Mouse (Mus musculus): ENCODE results near the gene Fam196b.

Fam196b gene

GRCm38 (mm10) chr11:34311717-34312116, 2.9 kb upstream of the Fam196b start:
- no peak for TF ChIP-seq GATA4 (IDR thresholded peaks at IDR 0.05; ENCODE audit: insufficient replicate concordance, low read length)

- TF ChIP-seq GATA4 (IDR thresholded peaks at IDR 0.05; ENCODE audit: insufficient replicate concordance, low read length): no peak
Observed at GRCm38 (mm10) chr11:34312208-34312607, 2.4 kb upstream of the Fam196b start.

GRCm38 (mm10) chr11:34315383-34315782, 761 bp downstream of the Fam196b start:
- TF ChIP-seq GATA4 (IDR thresholded peaks at IDR 0.05; ENCODE audit: insufficient replicate concordance, low read length): no peak

- no peak for TF ChIP-seq GATA4 (IDR thresholded peaks at IDR 0.05; ENCODE audit: insufficient replicate concordance, low read length)
Observed at GRCm38 (mm10) chr11:34316176-34316575, 1.6 kb downstream of the Fam196b start.

GRCm38 (mm10) chr11:34317001-34317400, 2.4 kb downstream of the Fam196b start:
- TF ChIP-seq GATA4 (IDR thresholded peaks at IDR 0.05; ENCODE audit: insufficient replicate concordance, low read length): no peak

- TF ChIP-seq GATA4 (IDR thresholded peaks at IDR 0.05; ENCODE audit: insufficient replicate concordance, low read length): no peak
Observed at GRCm38 (mm10) chr11:34319282-34319681, 4.7 kb downstream of the Fam196b start.

GRCm38 (mm10) chr11:34323664-34324063, 9.0 kb downstream of the Fam196b start:
- no peak for TF ChIP-seq GATA4 (IDR thresholded peaks at IDR 0.05; ENCODE audit: insufficient replicate concordance, low read length)

- TF ChIP-seq GATA4 (IDR thresholded peaks at IDR 0.05; ENCODE audit: insufficient replicate concordance, low read length): no peak
Observed at GRCm38 (mm10) chr11:34332344-34333031, 17.9 kb downstream of the Fam196b start.

GRCm38 (mm10) chr11:34337907-34338306, 23.3 kb downstream of the Fam196b start:
- TF ChIP-seq GATA4 (IDR thresholded peaks at IDR 0.05; ENCODE audit: insufficient replicate concordance, low read length): no peak

GRCm38 (mm10) chr11:34339693-34340092, 25.1 kb downstream of the Fam196b start:
- no peak for TF ChIP-seq GATA4 (IDR thresholded peaks at IDR 0.05; ENCODE audit: insufficient replicate concordance, low read length)

GRCm38 (mm10) chr11:34343742-34344307, 29.2 kb downstream of the Fam196b start:
- TF ChIP-seq GATA4 (IDR thresholded peaks at IDR 0.05; ENCODE audit: insufficient replicate concordance, low read length): no peak

GRCm38 (mm10) chr11:34344310-34344709, 29.7 kb downstream of the Fam196b start:
- no peak for TF ChIP-seq GATA4 (IDR thresholded peaks at IDR 0.05; ENCODE audit: insufficient replicate concordance, low read length)

- no peak for TF ChIP-seq GATA4 (IDR thresholded peaks at IDR 0.05; ENCODE audit: insufficient replicate concordance, low read length)
Observed at GRCm38 (mm10) chr11:34348287-34348918, 33.8 kb downstream of the Fam196b start.

- TF ChIP-seq GATA4 (IDR thresholded peaks at IDR 0.05; ENCODE audit: insufficient replicate concordance, low read length): no peak
Observed at GRCm38 (mm10) chr11:34349453-34350056, 34.9 kb downstream of the Fam196b start.

- TF ChIP-seq GATA4 (IDR thresholded peaks at IDR 0.05; ENCODE audit: insufficient replicate concordance, low read length): no peak
Observed at GRCm38 (mm10) chr11:34355406-34355805, 40.8 kb downstream of the Fam196b start.

- TF ChIP-seq GATA4 (IDR thresholded peaks at IDR 0.05; ENCODE audit: insufficient replicate concordance, low read length): no peak
Observed at GRCm38 (mm10) chr11:34356109-34356508, 41.5 kb downstream of the Fam196b start.

Measured in liver, adult (tissue).